Mouse (Mus musculus) brain, embryonic 14.5 days (tissue): ENCODE measurements around the gene Ulk3. TPM values are rescaled to one million over a fixed set of nuclear protein-coding genes. Genes with fewer than 3 reads are reported as not detected.

Experiments used
- DNase-seq: peaks from one replicate; pipeline ENCODE4 v3.0.0-alpha.2; 2011; ENCODE audit warnings: low read depth
- CTCF ChIP-seq: fragments of 200-500 bp; IDR thresholded peaks from 2 replicates; pipeline ENCODE4 v1.5.1; 2012; ENCODE audit warnings: inconsistent platforms, mild to moderate bottlenecking, moderate library complexity, borderline replicate concordance; ENCODE audit not compliant: insufficient read depth, insufficient read length; ENCODE audit errors: extremely low read depth
- POLR2A ChIP-seq: fragments of 200-500 bp; IDR thresholded peaks from 2 replicates; pipeline ENCODE4 v1.6.1; 2012; ENCODE audit warnings: mild to moderate bottlenecking, inconsistent platforms, borderline replicate concordance; ENCODE audit not compliant: poor library complexity, insufficient read depth, insufficient read length, severe bottlenecking; ENCODE audit errors: extremely low read depth
- polyA plus RNA-seq: library from polyadenylated mRNA; depleted of rRNA; stranded (reverse); fragments of >200 nt; gene quantifications from 2 replicates; pipeline ENCODE4 v1.2.3, GENCODE M21; 2012

Ulk3 gene
- polyA plus RNA-seq, 1 experiment, result 42.1 TPM

DNA sequence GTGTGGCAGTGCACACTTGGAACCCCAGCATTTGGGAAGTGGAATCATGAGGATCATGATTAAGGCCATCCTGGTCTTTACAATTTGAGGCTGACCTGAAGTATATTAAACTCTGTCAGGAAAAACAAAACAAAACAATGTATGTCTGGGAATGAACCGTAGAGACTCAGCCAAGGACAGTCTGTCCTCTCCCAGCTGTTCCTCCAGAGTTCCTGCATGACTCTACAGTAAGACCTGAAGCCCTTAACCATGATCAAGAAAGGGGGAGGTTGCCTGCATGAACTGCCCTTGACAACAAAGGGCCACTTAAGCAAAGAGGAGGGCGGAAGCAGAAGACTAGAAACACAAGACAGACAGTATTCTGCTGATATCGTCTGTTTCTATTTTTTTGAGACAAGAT is 13.7 kb upstream of the Ulk3 start:
- TF ChIP-seq POLR2A, result no peak
- TF ChIP-seq CTCF, result no peak
- DNase-seq, result no peak

DNA sequence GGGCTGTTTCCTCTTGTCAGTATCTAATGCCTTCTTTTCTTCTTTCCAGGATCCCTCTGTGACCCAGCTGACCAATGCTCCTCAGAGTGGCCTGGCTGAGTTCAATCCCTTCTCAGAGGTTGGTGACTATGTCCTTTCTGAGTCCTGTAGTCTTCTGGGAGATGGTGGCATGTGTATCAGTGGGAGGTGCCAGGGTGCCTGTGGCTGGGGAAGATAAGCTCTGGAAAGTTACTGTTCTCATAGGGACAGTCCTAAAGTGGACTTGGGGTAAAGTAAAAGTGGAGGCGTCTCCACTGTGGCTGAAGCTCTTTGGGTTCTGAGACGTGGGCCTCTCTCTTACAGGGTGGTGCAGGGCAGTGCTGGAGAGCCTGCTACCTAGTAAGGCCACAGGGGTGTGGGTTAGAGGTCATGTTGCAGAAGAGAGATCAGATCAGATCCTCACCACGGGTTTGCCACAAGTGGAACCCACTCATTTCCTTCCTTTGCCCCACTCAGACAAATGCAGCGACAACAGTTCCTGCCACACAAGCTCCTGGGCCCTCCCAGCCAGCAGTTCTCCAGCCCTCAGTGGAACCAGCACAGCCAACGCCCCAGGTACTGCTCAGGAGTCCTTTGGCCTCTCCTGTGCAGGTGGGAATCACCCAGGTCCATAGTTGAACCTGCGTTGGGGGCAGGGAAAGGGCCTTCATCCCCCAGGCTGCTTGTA is 12.0 kb upstream of the Ulk3 start:
- no peak for TF ChIP-seq CTCF
- no peak for DNase-seq

DNA sequence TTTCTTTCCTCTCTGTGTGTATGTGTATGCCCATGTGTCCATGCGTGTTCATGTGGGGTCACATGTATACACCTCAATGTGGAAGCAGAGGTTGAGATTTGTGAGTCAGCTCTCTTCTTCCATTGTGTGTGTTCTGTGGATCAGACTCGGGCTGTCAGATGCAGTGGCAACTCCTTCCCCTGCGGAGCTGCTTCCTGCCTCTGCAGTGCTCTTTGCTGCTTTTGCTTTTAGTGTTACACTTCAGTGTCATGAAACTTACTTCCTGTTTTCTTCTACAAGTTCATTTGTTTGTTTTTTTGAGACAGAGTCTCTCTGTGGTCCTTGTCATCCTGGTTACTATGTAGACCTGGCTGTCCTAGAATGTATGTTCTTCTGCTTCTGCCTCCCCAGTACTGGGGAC is 4.3 kb upstream of the Ulk3 start:
- TF ChIP-seq POLR2A (no peak), CTCF (no peak)
- DNase-seq, result no peak

DNA sequence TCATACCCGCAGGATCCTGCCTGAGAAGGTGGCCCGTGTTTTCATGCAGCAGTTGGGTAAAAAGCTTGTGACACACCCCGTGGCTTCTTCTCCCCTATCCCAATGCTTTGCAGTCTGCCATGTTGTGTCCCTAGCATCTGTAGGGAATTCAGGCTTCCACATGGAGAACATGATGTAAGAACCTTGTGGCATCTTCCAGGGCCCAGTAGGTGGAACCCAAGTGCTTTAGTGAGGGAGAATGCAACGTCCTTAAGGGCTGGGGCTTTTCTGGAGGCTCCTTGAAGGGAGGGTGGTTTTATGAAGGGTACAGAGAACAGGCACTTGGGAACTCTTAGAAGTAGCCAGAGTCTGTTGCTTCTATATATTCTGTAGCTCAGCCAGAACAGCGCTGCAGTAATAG is 1.5 kb downstream of the Ulk3 start:
- TF ChIP-seq POLR2A (no peak), CTCF (peak; percentile 19; the same call in 1 of the 2 replicates)
- peak; percentile 46 for DNase-seq

DNA sequence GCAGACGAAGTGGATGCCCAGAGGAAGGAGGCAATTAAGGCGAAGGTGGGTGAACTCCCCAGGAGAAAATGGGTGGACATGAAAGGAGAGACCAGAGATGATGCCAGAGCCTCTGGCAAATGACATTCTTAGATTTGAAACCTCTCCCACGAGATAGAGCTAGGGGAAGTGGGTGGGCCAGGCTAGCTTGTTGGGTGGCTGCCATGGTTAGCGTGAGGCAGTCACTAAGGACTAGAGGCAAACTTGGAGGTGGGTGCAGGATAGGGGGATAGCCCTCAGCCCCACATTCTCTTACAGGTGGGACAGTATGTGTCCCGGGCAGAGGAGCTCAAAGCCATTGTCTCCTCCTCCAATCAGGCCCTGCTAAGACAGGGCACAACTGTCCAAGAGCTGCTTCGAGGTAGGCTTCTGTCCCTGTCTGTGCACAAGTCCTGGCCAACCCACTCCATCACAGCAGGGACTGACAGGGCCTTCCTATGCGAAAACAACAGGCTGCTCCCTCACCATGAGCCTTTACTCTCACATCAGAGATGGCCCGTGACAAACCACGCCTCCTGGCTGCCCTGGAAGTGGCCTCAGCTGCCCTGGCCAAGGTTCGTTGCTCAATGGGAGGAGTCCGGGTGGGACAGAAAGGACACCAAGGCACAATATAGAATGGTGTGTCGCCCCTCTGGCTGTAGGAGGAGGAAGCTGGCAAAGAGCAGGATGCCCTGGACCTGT is 4.4 kb downstream of the Ulk3 start:
- DNase-seq, result no peak
- no peak for TF ChIP-seq POLR2A
- no peak for TF ChIP-seq CTCF

DNA sequence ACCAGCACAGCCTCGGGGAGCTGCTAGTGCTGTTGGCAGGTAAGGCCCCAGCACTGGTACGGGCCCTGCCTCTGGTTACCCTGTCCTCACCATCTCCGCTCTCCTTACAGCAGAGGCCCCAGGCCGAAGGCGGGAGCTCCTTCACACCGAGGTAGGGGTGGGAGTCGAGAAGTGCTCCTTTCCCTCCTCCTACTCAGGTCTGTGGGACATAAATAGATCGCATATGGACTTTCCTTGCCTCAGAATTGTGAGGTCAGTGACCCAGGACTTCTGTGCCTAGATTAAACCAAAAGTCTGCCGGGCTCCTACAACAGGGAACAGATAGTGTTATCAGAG is 4.9 kb downstream of the Ulk3 start:
- no peak for DNase-seq
- TF ChIP-seq CTCF, result no peak
- TF ChIP-seq POLR2A, result no peak

DNA sequence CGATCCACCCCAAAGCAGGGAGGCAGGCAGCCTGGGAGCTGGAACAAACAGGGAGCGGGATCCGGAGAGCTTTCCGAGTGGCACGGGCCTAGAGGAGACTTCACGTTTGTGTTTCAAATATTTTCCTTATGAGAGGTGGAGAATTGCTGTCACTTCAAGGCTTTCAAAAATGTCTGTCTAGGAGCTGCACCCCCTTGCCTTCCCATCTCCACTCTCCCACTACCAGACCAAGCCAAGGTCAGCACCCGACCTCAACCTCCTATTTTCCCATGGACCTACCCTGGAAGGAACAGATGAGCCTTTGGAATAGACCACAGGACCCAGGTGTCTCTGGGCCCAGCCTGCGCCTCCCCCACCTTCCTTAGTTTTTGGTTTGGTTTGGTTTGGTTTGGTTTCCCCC is 8.0 kb downstream of the Ulk3 start:
- TF ChIP-seq CTCF (no peak), POLR2A (no peak)

DNA sequence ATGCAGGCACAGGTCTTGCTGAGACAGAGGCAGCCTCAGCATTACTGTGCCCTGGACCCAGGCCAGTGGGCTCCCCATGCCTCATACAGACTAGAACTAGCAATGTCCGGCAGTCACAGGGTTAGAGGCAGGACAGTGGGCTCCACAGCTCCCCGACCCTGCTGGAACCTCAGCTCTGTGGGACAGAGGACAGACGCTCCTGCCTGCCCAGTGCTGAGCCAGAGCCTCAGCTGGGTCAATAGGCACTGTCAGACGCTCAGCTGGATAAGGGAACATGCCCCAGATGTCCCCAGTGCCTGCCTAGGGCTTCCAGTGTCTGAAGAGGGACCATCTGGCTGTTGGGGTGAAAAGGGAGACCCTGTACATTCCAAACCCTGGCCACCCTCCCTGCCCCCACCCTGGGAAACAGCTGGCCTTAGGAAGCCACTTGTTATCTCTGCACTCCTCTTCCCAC is 8.7 kb downstream of the Ulk3 start:
- no peak for DNase-seq
- no peak for TF ChIP-seq CTCF
- no peak for TF ChIP-seq POLR2A

More for the DNA sequence above, 8.0 kb downstream of the Ulk3 start:
- DNase-seq, result no peak

DNA sequence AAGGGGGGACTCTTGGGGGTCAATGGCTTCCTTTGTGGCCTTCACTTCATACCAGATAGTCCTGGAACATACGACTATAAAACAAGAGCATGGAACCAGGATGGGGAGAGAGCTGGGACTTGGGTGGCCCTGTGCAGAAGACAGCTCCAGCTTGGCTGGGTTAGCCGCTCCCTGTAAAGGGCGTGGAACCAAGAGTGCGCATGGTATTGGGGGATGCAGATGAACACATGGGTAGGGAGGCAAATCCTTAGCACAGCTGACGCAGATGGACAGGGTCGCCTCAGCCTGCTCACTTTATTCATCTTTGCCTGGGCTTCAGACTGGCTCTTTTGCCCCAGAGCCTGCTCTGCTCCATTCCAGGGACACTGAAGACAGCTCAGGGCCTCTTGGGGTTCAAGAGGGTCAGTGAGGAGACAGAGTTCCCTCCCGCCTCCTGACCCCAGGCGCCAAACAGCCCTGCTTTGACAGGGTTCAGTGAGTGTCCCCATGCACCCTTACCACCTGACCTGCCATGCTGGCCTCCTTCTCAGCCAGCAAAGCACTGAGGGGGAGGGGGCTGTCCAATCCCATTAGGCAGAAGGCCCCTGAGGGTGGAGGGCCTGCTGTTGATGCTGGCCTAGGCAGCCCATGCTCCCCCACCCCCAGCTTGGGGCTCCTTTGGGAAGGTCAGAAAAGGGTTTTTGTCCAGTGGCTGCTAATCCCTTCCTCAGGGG is 9.8 kb downstream of the Ulk3 start:
- TF ChIP-seq POLR2A (no peak), CTCF (no peak)
- DNase-seq, result peak; percentile 24

DNA sequence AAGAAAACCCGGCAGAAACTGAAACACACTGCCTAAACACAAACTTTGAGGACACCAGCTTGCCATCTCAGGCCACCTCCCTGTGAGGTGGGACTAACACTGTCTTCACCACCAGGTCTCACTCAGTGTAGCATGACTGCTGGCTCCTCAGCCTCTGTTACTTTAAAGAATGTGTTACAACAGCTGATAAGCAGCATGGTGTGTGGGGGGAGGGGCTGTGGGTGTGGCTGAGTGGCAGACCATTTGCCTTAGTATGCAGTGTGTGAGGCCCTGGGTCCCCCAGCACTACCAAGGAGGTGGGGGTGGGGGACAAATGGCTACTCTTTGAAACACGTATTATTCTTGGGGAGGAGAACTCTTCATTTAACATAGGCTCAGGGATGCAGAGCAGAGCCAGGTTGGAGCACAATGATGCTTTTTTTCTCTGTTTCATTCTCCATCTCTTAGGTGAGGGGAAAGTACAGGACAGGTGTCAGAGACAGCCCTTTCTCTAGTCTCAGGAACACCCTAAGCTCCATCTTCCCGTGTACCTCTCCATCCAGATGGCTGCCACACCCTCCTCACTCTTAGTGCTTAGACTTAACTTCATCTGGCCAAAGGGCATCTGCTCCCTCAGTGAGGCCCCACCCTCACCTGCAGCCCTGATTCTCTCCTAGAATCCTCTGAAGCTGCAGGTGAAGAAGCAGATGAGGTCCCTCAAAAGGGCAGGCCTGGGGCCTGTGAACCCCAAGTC is 11.5 kb downstream of the Ulk3 start:
- peak; percentile 52 for DNase-seq
- TF ChIP-seq POLR2A (no peak), CTCF (no peak)

DNA sequence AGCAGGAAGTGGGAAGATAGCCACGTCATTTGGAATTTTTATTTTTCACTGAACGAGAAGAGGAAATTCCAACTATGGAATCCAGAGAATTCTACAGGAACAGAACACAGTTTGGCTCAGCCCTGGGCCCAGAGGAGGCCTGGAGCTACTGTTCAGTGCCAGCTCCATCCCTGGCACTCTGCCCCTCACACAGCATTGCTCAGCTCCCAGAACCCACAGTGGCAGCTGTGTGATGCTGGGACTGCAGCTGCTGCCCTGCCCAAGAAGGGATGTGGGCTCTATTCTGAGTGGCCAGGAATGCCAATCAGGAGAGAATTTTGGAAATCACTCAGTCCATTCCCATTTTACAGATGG is 12.1 kb downstream of the Ulk3 start:
- DNase-seq, result peak; percentile 74
- TF ChIP-seq POLR2A, result no peak
- no peak for TF ChIP-seq CTCF
